Mouse (Mus musculus): ENCODE data around the gene Hoxc12.

The Hoxc12 gene

DNA sequence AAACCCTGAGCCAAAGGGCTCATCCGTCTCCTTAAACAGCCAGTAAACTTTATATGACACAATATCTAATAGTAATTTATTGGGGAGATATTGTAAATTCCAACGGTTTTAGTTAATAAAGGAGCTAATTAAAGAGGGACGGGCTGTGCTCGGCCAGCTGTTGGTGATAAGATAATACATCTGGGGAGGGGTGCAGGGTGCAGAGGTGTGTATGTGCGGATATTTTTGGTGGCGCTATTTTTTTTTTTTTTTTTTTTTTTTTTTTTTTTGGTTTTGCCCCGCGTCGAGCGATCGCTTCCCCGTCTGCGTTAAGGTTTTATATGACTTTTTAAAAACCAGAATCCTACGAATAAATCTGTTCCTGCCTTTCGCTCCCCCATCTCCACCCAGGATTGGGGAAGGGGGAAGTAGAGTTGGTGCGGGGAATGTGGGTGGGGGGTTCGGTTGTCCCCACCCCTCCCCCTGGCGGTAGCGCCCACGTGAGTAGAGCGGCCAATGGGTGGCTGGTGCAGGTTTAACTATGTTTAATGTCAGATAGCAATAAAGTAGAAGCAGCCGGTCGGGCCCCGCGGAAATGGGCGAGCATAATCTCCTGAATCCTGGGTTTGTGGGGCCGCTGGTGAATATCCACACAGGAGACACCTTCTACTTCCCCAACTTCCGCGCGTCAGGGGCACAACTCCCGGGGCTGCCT is at the start of gene Hoxc12:
Hoxc12 (plus strand) TSS at position 479 of the 694 bp plus-strand sequence.
- DNase-seq (ENCODE audit: low read depth, low spot score) = no peak

DNA sequence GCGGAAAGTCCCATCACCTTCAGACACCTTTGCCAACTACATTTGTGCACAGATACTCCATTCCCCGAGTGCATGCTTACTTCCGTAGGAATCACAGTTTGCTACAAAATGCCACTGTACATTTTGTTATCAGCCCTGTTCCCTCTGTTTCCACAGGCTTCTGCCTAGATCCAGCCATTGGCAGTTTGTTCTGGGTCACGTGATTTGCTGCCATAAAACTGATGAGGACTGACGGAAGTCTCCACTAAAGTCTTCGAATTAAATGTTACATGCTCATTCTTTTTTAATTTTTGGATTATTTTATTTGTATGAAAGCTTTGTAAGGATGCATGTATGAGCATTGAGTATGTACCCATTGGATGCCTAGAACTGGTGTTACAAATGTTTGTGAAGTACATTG is 41.4 kb upstream of the Hoxc12 start:
- no peak for DNase-seq (ENCODE audit: low read depth, low spot score)

DNA sequence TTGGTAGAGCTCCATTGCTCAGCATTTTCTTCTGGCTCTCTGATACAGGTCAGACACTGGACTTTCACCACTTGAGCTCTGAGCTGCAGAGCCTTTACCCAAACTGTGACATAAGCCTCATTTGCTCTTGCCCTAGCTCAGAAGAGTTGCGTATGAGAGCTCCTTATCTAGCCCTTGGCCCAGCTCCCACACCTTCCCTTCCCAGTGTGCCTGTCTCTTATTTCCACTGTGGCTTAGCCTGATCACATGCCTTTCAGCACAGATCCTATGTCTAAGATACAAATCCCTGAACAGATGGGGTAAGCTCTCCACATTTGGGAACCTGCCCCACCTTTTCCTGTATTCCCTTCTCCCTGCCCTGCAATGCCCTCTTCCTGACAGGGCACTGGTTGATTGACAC is 31.6 kb upstream of the Hoxc12 start:
- DNase-seq (ENCODE audit: low read depth, low spot score) = no peak

DNA sequence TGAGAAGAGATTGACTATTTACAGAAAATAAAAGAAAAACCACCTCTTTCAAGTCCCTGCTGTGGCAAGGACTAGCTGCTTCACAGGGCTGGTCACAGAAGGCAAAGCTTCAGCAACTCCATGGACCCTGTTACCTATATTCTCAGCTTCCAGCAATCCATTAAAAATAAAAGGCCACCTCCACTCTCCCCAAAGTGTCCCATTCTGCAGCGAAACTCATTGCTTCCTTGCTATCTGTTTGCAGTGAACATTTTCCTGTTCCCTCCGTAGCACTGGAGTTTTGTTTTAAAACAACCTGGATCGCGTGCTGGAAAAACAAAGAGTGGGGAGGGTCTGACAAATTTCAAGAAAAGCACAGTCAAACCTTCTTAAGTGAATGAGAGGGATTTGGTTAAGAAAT is 27.0 kb upstream of the Hoxc12 start:
- no peak for DNase-seq (ENCODE audit: low read depth, low spot score)

DNA sequence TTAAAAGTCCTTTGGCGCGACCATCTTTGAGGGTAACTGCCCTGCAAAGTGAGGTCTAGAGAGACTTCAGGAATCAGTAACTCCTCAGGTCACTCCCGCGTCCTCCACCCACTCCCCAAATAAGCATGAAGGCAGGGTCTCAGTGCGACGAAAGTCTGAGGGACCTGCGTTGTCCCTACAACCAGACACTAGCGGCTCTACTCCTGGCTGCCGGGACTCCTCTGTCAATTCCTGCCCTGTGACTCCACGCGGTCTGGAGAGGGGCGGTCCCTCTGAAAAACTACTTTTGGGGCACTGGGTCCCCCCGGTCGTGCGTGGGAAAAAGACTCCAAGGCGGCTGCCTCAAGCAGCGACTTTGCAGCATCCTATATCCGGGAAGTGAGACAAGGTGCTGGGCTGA is 26.5 kb upstream of the Hoxc12 start:
- no peak for DNase-seq (ENCODE audit: low read depth, low spot score)

DNA sequence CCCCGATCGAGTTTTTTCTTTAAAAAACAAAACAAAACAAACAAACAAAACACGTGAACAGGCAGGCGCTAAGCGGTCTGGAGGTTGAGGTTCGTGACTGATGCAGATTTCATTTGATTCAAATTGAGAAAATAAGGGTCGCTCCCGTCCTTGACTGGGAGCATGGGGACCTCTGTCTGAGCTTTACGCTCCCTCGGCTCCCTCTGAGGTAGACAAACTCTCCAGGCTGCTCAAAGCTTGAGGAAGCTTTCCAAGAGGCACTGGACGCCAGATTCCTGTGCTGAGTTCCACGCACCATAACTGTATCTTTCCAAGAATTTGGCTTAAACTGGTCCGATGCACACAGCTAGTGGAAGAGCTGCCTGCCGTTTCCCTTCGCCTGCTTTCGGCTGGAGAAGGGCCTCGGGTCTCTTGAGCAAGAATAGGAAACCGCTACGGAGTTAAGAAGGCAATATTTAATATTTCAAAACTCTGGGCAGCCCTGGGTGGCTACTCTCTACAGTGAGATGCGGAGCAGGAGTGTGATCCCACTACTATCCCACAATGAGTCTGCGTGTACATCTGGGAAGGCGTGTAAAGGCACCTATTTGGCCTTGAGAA is 26.0 kb upstream of the Hoxc12 start:
- no peak for DNase-seq (ENCODE audit: low read depth, low spot score)

DNA sequence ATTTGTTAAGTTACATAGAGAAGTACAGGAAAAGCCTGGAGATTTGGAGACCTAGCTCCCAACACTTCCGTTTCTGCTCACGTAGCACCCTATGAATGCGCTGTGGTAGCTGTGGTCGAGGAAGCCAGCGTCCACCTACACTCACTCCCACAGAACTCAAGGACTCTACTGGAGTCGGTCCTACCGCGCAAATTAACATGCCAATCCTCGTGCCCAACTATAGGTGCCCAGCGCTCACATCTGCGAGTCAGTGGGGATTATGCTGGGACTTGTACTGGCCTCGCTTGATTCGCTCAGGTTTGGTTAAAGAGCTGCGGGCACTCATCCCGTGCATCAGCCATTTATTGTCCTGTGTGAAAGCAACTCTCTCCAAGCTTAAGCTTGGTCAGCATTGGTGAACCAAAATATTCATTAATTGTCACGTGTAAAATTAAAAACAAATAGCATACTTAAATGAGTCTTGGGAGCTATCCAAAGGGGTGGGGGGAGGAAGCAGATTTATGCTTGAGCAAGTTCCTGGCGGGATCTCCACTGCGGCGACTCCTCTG is 23.4 kb upstream of the Hoxc12 start:
- no peak for DNase-seq (ENCODE audit: low read depth, low spot score)

DNA sequence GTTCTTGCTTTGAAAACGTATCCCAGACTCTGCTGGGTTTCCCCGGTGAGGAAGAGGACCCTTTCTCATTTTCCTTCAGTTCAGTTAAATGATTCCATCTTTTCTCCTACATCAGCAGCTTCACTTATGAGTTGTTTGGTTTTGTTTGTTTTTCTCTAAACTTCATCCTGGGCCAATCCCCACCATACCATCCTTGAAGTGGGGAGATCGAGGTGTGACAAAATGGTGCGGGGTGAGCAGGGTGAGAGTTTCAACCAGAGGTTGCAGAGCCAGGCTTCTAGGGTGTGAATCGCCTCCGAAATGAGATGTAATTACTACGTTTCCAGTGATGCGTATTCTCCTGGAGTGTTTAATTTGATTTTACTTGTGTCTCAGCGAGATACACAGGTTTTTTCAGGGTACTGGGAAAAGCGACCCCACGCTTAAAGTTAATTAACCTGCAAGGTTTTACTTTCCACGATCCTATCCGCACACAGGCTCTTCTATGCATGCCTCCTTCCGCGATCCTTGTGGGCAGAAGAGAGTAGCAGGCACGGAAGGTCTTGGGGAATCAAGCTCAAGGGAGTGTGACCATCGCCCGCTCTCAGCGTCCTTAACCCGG is 18.5 kb upstream of the Hoxc12 start:
- no peak for DNase-seq (ENCODE audit: low read depth, low spot score)

DNA sequence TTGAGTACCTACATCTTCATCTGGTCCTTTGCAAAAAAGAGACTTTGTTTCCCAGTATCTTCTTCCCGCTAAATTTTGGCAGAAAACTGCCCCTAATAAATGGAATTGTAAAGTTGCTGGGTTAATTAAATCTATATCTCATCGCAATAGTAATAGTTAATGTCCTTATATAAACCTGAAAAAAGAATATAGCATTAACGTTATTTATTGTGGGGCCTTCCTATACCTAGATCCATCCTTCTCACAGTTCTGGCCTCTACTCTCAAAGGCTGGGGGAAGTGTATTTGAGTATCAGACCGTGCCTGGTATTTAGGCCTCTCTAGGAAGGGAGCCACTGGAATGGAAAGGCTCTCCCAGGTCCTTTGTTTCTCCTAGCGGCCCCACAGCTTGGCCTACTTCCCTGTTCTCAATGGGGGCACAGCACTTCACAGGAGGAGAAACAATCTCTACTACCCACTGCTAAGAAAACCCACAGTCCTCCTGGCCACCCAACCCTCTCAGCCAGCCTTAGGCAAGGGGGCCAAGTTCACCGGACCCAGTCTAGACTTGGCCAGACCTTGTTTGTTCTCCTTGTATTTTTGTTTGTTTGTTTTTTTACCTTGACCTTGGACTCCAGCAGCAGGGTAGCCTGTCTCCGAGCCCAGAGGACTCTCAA is 17.8 kb upstream of the Hoxc12 start:
- no peak for DNase-seq (ENCODE audit: low read depth, low spot score)

DNA sequence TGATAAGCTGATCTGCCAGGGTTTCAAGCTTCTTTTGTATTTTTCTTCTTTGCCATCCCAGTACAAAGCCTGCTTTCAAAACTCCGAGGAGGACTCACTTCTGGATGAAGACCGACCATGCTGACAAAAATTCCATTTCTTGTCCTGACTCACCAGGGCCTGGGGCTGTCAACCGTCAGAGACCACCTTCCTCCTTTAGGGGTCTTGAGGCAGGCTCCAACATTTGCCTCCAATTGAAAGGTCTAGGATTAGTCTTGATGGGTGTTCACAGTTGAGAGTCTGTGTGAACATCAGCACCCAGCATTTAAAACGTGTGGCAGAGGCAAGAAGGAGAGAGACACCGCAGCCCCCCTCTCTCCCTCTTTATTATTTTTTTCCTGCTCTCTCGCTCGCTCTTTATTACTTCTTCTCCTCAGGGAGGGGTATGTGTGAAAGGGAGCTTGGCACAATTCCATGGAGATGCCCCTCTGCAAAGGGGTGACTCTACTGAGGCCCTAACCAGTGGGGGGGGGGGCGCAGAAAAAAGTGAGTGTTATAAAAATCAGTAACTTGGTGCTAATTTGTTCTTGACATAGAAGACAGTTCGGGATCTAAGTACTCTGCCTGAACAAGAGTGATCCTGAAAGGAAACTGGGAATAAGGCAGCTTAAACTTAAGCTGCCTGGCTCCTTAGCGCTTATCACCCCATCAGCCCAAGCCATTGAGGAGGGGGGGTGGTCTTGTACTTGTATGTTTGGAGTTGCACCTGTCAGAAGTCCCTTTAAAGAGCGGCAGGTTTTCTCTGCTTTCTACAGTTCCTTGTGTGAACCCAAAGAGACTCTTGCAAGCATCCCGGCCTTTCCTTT is 17.0 kb upstream of the Hoxc12 start:
- DNase-seq (ENCODE audit: low read depth, low spot score) = no peak

DNA sequence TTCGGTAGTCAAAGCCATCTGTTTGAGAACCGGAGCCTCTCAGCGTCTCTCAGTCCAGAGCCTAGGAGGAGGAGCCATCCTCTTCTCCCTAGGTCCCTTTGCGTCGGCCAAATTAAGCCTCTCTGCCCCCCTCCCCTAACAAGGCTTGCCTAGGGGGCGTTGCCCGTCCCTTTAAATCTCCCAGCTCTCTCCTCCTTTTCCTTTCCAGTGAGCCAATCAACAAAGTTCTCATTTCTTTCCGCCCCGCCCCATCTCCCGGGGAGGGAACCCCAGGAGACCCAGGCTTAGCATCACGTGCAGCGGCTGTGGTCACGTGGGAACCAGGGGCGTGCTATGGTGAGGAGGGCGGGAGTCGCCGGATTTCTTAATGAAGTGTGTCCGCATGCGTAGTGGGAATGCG is 15.9 kb upstream of the Hoxc12 start:
- DNase-seq (ENCODE audit: low read depth, low spot score) = peak; percentile 41

DNA sequence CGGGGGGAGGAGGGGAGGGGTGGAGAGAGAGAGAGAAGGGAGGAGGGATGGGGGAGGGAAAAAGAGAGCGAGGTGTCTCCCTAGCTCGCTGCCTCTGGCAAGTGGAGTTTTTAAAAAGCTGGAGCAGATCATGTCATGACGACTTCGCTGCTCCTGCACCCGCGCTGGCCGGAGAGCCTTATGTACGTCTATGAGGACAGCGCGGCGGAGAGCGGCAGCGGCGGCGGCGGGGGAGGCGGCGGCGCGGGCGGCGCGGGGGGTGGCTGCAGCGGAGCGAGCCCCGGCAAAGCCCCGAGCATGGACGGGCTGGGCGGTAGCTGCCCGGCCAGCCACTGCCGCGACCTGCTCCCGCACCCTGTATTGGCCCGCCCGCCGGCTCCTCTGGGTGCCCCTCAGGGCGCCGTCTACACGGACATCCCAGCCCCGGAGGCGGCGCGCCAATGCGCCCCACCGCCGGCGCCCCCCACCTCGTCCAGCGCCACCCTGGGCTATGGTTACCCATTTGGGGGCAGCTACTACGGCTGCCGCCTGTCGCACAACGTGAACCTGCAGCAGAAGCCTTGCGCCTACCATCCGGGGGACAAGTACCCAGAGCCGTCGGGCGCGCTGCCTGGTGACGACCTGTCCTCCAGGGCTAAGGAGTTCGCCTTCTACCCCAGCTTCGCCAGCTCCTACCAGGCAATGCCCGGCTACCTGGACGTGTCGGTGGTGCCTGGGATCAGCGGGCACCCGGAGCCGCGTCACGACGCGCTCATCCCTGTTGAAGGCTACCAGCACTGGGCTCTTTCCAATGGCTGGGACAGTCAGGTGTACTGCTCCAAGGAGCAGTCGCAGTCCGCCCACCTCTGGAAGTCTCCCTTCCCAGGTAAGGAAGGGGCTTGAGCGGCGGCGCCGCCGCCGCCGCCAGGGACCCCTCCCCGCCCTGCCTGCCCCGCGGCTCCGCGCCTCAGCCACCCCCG is 15.2 kb upstream of the Hoxc12 start, which contains the start of gene Hoxc13:
Hoxc13 (plus strand) TSS at position 51 of the 959 bp plus-strand sequence.
- DNase-seq (ENCODE audit: low read depth, low spot score) = no peak

DNA sequence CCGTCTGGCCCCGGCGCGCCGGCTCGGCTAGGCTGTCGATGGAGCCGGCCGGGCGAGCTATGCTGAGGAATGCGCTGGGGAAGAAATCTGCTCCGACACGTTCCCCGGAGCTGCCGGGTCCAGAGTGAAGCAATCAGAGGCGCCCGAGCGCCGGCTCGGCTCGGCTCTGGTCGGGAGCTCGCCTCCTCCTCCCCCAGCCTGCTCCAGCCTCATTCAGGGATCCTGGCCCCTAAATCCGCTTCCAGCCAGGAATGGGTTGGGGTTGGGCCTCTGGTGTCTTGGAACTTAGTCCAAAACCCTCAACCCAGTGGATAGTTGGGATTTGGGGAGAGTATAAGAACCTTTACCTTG is 14.6 kb upstream of the Hoxc12 start:
- DNase-seq (ENCODE audit: low read depth, low spot score) = no peak

DNA sequence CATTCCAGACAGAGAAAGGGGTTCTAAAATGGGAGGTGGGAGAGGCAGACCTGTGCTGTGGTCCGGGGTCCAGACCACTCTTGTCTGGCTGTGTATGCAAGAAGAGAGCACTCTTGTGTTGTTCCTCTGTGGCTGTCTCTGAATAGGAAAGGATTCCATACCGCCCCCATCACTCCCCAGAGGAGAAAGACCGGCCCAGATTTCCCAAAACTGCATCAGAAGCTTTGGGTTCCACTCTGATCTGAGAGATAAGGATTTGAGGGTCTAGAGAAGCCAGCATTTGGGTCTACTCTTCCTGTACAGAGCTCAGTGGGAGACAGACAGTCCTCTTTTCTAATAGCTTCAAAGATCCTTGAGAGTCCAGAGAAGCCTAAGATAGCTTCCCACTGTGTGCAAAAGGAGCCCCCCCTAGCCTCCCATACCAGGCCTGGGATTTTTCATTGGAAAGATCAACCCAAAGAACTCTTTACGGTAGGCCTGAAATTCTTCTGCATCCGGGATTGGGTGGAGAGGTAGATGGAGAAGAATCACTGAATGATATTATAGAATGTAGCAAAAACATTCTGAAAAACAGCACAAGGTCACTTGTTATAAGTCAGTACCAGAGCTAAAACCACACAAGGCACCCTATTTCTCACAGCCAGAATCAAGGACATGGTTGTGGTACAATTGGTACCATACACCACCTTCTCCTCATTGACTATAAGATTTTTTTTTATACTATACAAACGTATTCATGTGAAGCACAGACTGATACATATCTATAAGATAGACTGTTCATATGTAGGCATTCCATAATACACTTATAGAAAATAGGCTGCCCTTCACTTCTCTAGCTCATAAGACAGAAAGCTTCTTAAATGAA is 13.7 kb upstream of the Hoxc12 start:
- no peak for DNase-seq (ENCODE audit: low read depth, low spot score)

DNA sequence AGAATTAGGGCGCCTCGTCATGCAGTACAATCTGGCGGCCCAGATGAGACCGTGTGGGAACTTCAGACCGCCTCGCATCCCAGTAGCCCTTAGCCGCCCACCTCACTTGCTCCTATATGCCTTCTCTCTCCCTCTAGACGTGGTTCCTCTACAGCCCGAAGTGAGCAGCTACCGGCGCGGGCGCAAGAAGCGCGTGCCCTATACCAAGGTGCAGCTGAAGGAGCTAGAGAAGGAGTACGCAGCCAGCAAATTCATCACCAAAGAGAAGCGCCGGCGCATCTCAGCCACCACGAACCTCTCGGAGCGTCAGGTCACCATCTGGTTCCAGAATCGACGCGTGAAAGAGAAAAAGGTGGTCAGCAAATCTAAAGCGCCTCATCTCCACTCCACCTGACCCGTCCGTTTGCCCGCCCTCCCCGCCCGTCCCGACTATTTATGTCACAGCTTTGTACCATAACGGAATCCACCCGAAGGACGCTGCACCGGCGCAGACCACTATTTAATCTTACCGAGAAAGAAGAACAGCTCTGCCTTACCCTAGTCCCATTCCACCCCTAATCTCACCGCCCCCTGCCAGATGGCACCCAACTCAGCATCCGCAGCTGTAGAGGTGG is 9.4 kb upstream of the Hoxc12 start:
- no peak for DNase-seq (ENCODE audit: low read depth, low spot score)

DNA sequence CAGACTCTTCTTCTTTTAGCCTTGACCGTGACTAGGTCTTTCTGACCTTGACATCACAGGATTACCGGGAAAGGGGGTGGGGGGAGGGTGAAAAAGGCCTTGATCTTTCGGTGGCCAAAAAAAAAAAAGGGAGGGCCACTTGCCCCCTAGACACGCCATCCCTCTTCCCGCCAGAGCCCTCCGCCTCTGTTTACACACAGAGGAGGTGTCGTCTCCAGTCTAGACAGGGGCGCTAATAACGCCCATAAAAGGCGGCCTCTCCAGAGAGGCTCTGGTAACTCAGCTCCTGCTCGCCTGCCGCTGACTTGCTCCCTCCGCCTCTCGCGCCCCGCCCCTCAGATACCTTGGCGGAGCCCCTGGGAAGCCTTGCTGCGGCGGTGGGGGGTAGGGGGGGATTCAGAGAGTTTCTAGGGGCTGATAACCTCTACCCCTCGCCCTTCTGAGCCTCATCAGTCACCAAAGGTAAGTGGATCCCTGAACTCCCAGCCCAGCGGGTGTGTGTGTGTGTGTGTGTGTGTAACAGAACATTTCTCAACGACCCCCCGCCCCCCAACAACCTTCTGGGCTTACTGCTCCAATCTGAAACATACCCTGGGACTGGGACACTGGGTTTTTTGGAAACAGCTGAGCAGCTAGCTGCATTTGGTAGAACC is 4.7 kb upstream of the Hoxc12 start:
- DNase-seq (ENCODE audit: low read depth, low spot score) = no peak

DNA sequence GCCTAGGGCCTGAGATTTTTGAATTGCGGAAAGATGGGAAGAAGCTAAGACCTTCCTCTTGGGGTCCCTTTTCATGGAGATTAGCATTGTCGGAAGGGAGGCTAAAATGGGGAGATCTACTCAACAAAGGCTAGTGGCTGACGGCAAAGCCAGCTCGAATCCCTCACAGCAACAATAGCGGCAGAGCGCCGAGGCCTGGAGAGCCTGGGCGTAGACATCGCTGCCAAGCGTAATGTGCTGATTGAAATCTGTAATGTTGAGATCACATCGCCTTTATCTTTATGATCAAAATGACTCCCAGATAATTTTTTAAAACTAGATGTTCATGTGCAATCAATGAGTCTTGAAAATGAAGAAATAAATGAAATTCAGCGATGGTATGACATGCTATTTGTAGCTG is 2.1 kb upstream of the Hoxc12 start:
- no peak for DNase-seq (ENCODE audit: low read depth, low spot score)

DNA sequence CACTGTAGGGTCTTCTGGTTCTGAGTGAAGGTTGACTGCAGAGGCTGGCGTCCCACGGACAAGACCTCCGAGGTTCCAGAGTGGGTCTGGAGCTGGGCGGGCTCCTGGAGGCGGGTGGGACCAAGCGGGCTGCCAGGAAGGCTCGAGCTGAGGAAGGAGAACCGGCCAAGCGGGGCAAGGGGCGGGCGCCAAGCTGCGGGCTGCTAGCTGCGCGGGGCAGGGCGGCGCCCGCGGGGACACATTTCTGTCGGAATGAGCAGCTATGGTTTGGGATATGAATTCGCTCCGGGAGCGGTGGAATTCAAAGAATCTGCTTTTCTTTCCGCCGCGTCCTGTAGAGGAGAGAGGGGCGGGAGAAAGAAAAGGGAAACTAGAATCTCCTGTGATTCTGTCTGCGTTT is 1.7 kb upstream of the Hoxc12 start:
- DNase-seq (ENCODE audit: low read depth, low spot score) = no peak
